Mouse (Mus musculus) G1E (cell line): ENCODE results near the gene Smim23.

Source experiments
- CTCF ChIP-seq: IDR thresholded peaks from 2 replicates; pipeline ENCODE4 v1.5.1; 2012; ENCODE audit warnings: low read depth, low read length, inconsistent platforms, mixed read lengths
- GATA2 ChIP-seq: IDR thresholded peaks from 2 replicates; pipeline ENCODE4 v1.6.1; 2012; ENCODE audit warnings: low read depth, low read length, inconsistent platforms, borderline replicate concordance
- TAL1 ChIP-seq: conservative IDR thresholded peaks from 2 replicates; pipeline ENCODE4 v1.6.1; 2012; ENCODE audit warnings: low read depth, low read length, inconsistent platforms, mixed read lengths

- TF ChIP-seq CTCF (no peak), TAL1 (no peak), GATA2 (no peak)
Observed at GRCm38 (mm10) chr11:32786201-32786600, 38.2 kb downstream of the Smim23 start.
